Mouse (Mus musculus): ENCODE measurements around the gene Cybrd1.

The Cybrd1 gene

GRCm38 (mm10) chr2:71117797-71118708 lies at the start of gene Cybrd1:
TSS of gene Cybrd1 (plus strand) at chr2:71117923.
- DNase-seq: no peak

GRCm38 (mm10) chr2:71071601-71072000 lies 46.1 kb upstream of the Cybrd1 start:
- no peak for DNase-seq

GRCm38 (mm10) chr2:71073330-71073729 lies 44.4 kb upstream of the Cybrd1 start:
- no peak for DNase-seq

GRCm38 (mm10) chr2:71073828-71074227 lies 43.9 kb upstream of the Cybrd1 start:
- no peak for DNase-seq

DNA sequence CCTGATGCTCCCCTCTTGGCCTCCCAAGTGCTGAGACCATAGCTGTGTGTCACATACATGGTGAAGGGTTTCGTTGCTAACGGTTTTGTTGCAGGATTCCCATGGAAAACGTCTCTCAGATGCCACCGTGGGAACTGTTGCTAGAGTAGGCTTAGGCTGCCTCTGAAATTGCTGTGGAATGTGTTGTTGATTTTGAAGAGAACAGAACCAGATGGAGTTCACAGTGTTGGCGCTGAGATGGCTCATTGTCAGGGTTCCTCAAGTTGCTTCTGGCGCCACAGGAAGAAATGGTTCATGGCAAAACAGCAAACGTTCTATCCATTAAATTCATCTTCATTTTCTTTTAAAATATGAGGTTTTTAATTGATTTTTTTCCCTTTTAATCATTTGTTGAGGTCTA lies 35.3 kb upstream of the Cybrd1 start:
- DNase-seq: no peak

GRCm38 (mm10) chr2:71083454-71084193 lies 34.1 kb upstream of the Cybrd1 start:
- DNase-seq: no peak

GRCm38 (mm10) chr2:71089766-71090165 lies 28.0 kb upstream of the Cybrd1 start:
- DNase-seq: no peak

GRCm38 (mm10) chr2:71090660-71091445 lies 26.9 kb upstream of the Cybrd1 start:
- no peak for DNase-seq

DNA sequence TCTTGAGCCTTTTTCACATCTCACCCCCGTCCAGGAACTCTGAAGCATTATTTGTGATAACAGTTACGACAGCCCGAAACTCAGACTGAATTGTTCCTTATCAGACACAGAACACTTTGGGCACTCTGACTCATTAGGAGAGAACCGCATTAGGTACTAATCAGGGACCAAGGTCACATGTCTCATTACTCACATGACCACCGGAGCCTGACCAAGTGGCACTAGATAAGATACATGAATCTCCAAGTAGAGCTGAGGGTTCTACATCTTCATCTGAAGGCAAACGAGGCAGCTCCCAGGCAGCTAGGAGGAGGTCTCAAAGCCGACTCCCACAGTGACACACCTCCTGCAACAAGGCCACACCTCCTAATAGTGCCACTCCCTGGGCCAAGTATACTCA lies 21.6 kb upstream of the Cybrd1 start:
- no peak for DNase-seq

GRCm38 (mm10) chr2:71102621-71103291 lies 15.0 kb upstream of the Cybrd1 start:
- DNase-seq: no peak

- no peak for DNase-seq
These were observed 14.4 kb upstream of the Cybrd1 start for GRCm38 (mm10) chr2:71103292-71103680.

DNA sequence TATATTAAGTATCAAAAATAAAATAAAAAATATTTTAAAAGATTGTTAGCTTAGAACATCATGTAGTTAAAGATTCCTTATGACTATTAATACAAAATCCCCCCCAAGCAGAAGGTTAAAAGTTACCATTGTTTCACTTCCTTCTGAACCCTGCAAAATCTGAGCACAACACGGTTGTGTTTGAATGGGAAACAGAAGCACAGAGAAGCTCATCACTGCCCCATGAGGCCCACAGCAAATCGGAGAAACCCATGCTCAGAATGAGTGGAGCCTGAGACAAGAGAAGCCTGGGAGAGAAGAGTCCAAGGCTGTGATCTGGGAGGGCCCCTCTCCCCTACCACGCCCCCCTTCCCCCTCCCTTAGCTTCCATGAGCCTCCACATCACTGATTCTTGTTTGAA lies 13.0 kb upstream of the Cybrd1 start:
- no peak for DNase-seq

GRCm38 (mm10) chr2:71105469-71106215 lies 12.1 kb upstream of the Cybrd1 start:
- DNase-seq: no peak

DNA sequence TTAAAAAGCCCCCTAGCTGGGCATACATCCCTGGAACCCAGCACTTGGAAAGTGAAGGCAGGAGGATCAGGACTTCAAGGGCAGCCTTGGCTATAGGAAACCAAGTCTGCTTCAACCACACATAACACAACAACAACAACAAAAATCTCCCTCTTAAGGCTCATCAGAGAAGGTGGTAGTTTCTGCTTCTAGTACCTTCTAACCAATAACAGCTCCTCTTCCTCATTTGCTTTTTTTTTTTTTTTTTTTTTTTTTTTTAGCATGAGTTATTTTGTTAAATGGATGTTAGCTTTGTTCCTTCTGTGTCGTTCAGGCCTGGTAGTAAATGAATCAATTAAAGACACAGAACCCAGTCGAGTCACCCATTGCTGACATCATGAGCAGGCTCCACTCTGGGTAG lies 10.5 kb upstream of the Cybrd1 start:
- DNase-seq: no peak

DNA sequence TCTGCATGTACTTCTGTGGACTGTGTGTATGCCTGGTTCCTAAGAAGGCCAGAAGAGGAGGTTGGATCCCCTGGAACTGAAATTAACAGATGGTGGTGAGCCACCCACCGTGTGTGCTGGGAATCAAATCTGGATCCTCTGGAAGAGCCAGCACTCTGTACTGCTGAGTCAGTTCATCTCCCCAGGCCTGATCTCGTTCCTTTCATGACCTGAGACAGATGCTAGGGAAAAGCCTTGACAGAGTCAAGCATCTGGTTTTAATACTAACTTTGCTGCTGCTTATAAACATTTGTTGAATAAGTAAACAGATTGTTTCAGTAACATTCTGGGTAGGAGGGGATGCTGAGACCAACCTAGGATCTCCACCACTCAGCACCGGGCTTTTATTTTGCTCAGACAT lies 9.2 kb upstream of the Cybrd1 start:
- DNase-seq: no peak

- DNase-seq: no peak
These were observed 4.1 kb upstream of the Cybrd1 start for GRCm38 (mm10) chr2:71113489-71114171.

DNA sequence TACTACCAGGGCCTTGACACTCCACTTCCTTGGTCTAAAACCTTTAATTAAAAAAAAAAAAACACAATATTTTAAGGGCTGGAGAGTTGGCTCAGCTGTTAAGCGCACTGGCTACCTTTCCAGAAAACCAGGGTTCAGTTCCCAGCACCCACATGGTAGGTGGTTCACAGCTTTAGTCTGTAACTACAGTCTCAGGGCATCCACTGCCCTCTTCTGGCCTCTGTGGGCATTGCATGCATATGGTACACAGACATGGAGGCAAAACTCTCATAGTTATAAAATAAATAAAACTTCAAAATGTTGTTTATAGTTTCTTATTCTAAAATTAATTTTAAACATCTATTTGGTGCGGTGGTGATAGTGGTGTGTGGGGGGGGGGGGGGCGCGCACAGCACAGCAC lies 1.6 kb upstream of the Cybrd1 start:
- DNase-seq: no peak

DNA sequence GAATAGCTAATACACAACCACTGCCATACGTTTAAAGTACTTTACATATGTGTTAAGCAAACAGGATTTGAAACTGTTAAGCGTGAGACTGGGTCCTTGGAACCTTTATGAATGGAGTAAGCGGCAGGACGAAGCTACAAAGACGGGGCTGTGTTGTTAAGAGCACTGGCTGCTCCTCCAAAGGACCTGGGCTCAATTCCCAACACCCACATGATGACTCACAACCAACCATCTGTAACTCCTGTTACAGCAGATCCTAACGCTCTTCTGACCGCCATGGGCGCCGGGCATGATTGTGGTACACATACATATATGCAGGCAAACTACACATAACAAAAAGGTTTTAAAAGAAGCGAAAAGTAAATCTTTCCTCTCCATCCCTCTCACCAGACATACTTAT lies 3.1 kb downstream of the Cybrd1 start:
- no peak for DNase-seq

GRCm38 (mm10) chr2:71121406-71121805 lies 3.7 kb downstream of the Cybrd1 start:
- no peak for DNase-seq

DNA sequence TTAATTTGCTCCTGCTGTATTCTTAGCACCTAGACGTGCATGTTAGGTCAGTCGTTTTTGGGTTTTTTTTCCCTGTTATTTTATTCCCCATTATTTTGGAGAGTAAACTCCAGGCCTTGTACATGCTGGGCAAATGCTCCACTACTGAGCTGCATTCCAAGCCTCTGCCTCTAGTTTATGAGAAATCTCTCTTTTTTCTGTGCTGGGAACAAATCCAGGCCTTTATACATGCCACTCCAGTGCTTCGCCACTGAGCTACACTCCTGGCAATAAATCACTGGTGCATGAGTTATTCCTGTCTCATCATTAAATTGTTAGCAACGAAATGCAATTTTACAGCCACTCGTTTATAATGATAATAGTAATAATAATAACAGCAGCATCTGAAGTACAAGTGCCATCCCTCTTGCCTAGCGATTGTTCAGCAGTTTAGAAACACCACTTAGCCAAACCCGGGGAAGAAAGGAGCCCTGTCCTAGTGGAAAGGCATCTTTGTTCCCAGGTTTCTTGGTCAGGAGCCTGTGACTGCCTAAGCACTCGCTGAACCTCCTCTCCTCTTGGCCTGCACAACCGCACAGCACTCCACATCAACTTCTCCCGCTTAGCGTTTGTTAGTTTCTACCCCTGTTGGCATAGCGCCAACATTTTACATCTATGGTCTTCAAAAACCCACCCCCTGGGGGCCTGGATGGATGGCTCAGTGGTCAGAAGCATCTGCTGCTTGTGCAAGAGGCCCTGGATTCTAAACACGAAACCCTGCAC lies 4.7 kb downstream of the Cybrd1 start:
- DNase-seq: no peak

DNA sequence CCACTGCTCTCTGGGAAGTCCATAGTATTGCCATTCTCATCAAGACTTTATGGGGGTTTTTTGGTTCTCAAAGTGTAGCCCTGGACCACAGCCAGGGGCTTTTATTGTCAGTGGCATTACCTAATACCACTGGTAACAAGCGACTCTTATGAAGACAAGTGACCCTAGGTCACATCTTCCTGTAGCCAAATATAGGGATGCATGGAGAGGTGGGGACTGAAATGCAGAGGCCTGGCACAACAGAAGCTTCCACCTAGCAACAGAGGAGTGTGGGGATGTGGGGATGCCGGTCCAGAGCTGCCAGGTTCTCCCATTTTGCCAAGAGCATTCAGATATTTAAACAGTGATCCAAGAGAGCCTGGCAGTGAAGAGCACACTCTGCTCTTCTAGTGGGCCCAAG lies 5.9 kb downstream of the Cybrd1 start:
- no peak for DNase-seq

Data from spleen, adult 18-20 months (tissue).